25 mouse cellular contexts compared by ENCODE assay signal in genomic region chr8:22089226-22089625, GRCm38 (mm10). TPM values are rescaled to one million over a fixed set of nuclear protein-coding genes. Genes with fewer than 3 reads are reported as not detected.
DNase-seq lines count a peak whose midpoint lies in the region; ATAC-seq and TF ChIP-seq lines count a peak whose summit lies in the region.
"Had no signal": no experiment of that assay in that cellular context is flagged by ENCODE, and none has a peak within 500 bp of the region (broad histone marks: within the 10 kb centered on the region; RNA-seq: fewer than 3 reads in every experiment).

No protein-coding gene starts in this region.

- 91% methylated on average over 4 of the region's 4 CpGs for WGBS in liver, postnatal 0 days (ENCODE audit: insufficient replicate concordance)
- whole genome bisulfite sequencing in liver, embryonic 11.5 days, result 84% methylated on average over 4 of the region's 4 CpGs

- H3K27me3 ChIP-seq in liver, postnatal 0 days (ENCODE audit: insufficient read depth, low read length), result no peaks in the 10 kb centered on the region
- no peaks in the 10 kb centered on the region for H3K27me3 ChIP-seq in liver, embryonic 11.5 days (replicated peaks; ENCODE audit: control insufficient read depth, insufficient read depth, low read length)
- no peaks in the 10 kb centered on the region for H3K27me3 ChIP-seq in E14TG2a.4 (ENCODE audit: insufficient read depth, low read length)
- H3K27me3 ChIP-seq: embryonic facial prominence, embryonic 12.5 days; embryonic facial prominence, embryonic 15.5 days; heart, embryonic 12.5 days; heart, embryonic 15.5 days; hindbrain, embryonic 13.5 days had no signal

- H3K9ac ChIP-seq in liver, postnatal 0 days (replicated peaks), result no peak overlapping the region
- H3K9ac ChIP-seq in liver, embryonic 11.5 days (ENCODE audit: low read depth, low read length), result no peak overlapping the region
- H3K9ac ChIP-seq: embryonic facial prominence, embryonic 12.5 days; embryonic facial prominence, embryonic 15.5 days; forebrain, postnatal 0 days; heart, embryonic 12.5 days; heart, embryonic 15.5 days; hindbrain, embryonic 13.5 days had no signal

- ATAC-seq in liver, postnatal 0 days, result no peak
- ATAC-seq in liver, embryonic 11.5 days (replicated peaks; ENCODE audit: low FRiP score), result no peak
- ATAC-seq: forebrain, embryonic 14.5 days; forebrain, postnatal 0 days; hindbrain, embryonic 16.5 days had no signal

- H3K4me3 ChIP-seq in liver, postnatal 0 days (ENCODE audit: low read depth, low read length), result no peak overlapping the region
- H3K4me3 ChIP-seq in liver, embryonic 11.5 days (ENCODE audit: low read depth, low read length), result no peak overlapping the region
- H3K4me3 ChIP-seq in E14TG2a.4 (replicated peaks; ENCODE audit: low read length), result no peak overlapping the region
- H3K4me3 ChIP-seq: embryonic facial prominence, embryonic 12.5 days; embryonic facial prominence, embryonic 15.5 days; heart, embryonic 12.5 days; heart, embryonic 15.5 days; hindbrain, embryonic 10.5 days; hindbrain, embryonic 13.5 days had no signal

- no peak for DNase-seq in liver, postnatal 0 days
- DNase-seq in liver, embryonic 11.5 days (ENCODE audit: low spot score), result no peak
- DNase-seq in 3T3-L1 (ENCODE audit: low read depth, low spot score) (peak; percentile 5), ZHBTc4 (ENCODE audit: low read depth, low spot score) (peak; percentile 58)
- DNase-seq in frontal cortex, postnatal 10 days (ENCODE audit: low spot score in 2 of 2), result no peak
- DNase-seq: adrenal gland, adult 2 months; adrenal gland, postnatal 14 days; cerebellum, adult 11 months; cerebellum, adult 2 months; cerebellum, adult 9-11 months; cerebellum, postnatal 25 days; forebrain, postnatal 0 days; gastrocnemius, postnatal 25 days; heart, adult 18-20 months; heart, postnatal 10 days; heart, postnatal 36 days had no signal

- H3K4me1 ChIP-seq in liver, postnatal 0 days (ENCODE audit: insufficient read depth), result no peaks in the 10 kb centered on the region
- no peaks in the 10 kb centered on the region for H3K4me1 ChIP-seq in liver, embryonic 11.5 days (replicated peaks; ENCODE audit: control insufficient read depth, insufficient read depth, low read length)
- H3K4me1 ChIP-seq in E14TG2a.4 (replicated peaks; ENCODE audit: low read depth, low read length), result no peaks in the 10 kb centered on the region
- H3K4me1 ChIP-seq: embryonic facial prominence, embryonic 12.5 days; embryonic facial prominence, embryonic 15.5 days; heart, embryonic 12.5 days; heart, embryonic 15.5 days; hindbrain, embryonic 13.5 days had no signal

- no peak overlapping the region for H3K4me2 ChIP-seq in liver, postnatal 0 days (ENCODE audit: low read depth, low read length)
- no peak overlapping the region for H3K4me2 ChIP-seq in liver, embryonic 11.5 days
- H3K4me2 ChIP-seq: embryonic facial prominence, embryonic 12.5 days; embryonic facial prominence, embryonic 15.5 days; heart, embryonic 12.5 days; heart, embryonic 15.5 days; hindbrain, embryonic 13.5 days had no signal

- no peaks in the 10 kb centered on the region for H3K9me3 ChIP-seq in liver, postnatal 0 days (ENCODE audit: low read length)
- no peaks in the 10 kb centered on the region for H3K9me3 ChIP-seq in liver, embryonic 11.5 days (ENCODE audit: control insufficient read depth, low read length)
- H3K9me3 ChIP-seq in E14TG2a.4 (ENCODE audit: low read length), result no peaks in the 10 kb centered on the region
- H3K9me3 ChIP-seq: embryonic facial prominence, embryonic 12.5 days; embryonic facial prominence, embryonic 15.5 days; heart, embryonic 12.5 days; heart, embryonic 15.5 days; hindbrain, embryonic 10.5 days; hindbrain, embryonic 13.5 days had no signal

- no peaks in the 10 kb centered on the region for H3K36me3 ChIP-seq in liver, postnatal 0 days (replicated peaks; ENCODE audit: insufficient read depth, low read length)
- no peaks in the 10 kb centered on the region for H3K36me3 ChIP-seq in liver, embryonic 11.5 days (ENCODE audit: control insufficient read depth, insufficient read depth, low read length)
- H3K36me3 ChIP-seq in E14TG2a.4 (ENCODE audit: insufficient read depth, low read length), result no peaks in the 10 kb centered on the region
- H3K36me3 ChIP-seq: embryonic facial prominence, embryonic 12.5 days; embryonic facial prominence, embryonic 15.5 days; heart, embryonic 12.5 days; heart, embryonic 15.5 days; hindbrain, embryonic 10.5 days; hindbrain, embryonic 13.5 days had no signal

- 0 out of 2 replicates have a peak, but pooled peaks have one; percentile 9 for TF ChIP-seq CTCF in liver, postnatal 0 days (IDR thresholded peaks at IDR 0.05; ENCODE audit: low read depth)
- peak; percentile 20; the same call in 1 of the 2 replicates for TF ChIP-seq CTCF in E14TG2a.4 (conservative IDR thresholded peaks at IDR 0.05; ENCODE audit: low read length)

- no peak for TF ChIP-seq EP300 in liver, postnatal 0 days (IDR thresholded peaks at IDR 0.05; ENCODE audit: low read depth)

- H3K27ac ChIP-seq in liver, postnatal 0 days (ENCODE audit: low read depth), result no peak overlapping the region
- H3K27ac ChIP-seq in liver, embryonic 11.5 days (ENCODE audit: low read depth, low read length), result no peak overlapping the region
- H3K27ac ChIP-seq: embryonic facial prominence, embryonic 12.5 days; embryonic facial prominence, embryonic 15.5 days; heart, embryonic 15.5 days; hindbrain, embryonic 10.5 days; hindbrain, embryonic 13.5 days had no signal

RNA-seq across cellular contexts. Expression of gene Alg11, which starts 28.7 kb away (rescaled TPM):
- polyA plus RNA-seq in liver, postnatal 0 days (2015; fragmentation: Nextera tagmentation; extraction: Ambion mirVana), result 7.8 and 8.7 TPM in 2 replicates
- polyA plus RNA-seq in liver, embryonic 11.5 days (2014; fragmentation: Nextera tagmentation; extraction: Ambion mirVana), result 22.0 and 29.8 TPM in 2 replicates

RNA-seq across cellular contexts. Expression of gene Atp7b, which starts 29.1 kb away (rescaled TPM):
- 4.7 and 5.7 TPM in 2 replicates for polyA plus RNA-seq in liver, postnatal 0 days (2015; fragmentation: Nextera tagmentation; extraction: Ambion mirVana)
- 24.6 and 25.1 TPM in 2 replicates for polyA plus RNA-seq in liver, embryonic 11.5 days (2014; fragmentation: Nextera tagmentation; extraction: Ambion mirVana)

RNA-seq across cellular contexts. Expression of gene Nek5, which starts 35.6 kb away (rescaled TPM):
- polyA plus RNA-seq in liver, postnatal 0 days (2015; fragmentation: Nextera tagmentation; extraction: Ambion mirVana), result 0.12 and 0.26 TPM in 2 replicates
- not detected in 2 replicates for polyA plus RNA-seq in liver, embryonic 11.5 days (2014; fragmentation: Nextera tagmentation; extraction: Ambion mirVana)

Comparison
In these comparisons a context has a peak if more than half of its experiments do, and no peak if none do; other contexts are left out.
1. DNase-seq: peak in 3T3-L1 (single experiment) and ZHBTc4 (single experiment); none in liver, postnatal 0 days (single experiment), liver, embryonic 11.5 days (single experiment) and frontal cortex, postnatal 10 days (0 of 2).